Mouse (Mus musculus): ENCODE results near the gene Aamp.

DNA sequence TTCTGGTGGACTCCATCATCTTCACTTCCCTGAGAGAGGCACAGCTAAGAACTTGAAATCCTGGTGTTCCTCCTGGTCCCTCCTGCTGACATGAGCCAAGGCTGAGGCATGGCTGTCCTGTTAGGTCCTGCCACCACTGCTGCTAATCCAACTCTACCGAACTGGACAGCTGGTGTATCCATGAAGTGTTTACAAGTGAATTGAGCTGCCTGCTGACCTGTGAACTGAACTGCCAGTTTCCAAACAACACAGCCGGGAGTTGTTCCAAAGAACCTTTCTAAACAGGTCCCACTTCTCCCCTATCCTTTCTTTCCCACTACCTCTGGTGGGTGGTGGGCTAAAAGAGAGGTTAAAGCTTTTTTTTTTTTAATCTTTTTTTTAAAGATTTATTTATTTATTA lies 54.6 kb downstream of the Aamp start:
- TF ChIP-seq POLR2A (IDR thresholded peaks at IDR 0.05; ENCODE audit: extremely low read depth, insufficient read depth, low read length) (no peak), CTCF (IDR thresholded peaks at IDR 0.05; ENCODE audit: extremely low read depth, insufficient read depth, low read length) (no peak)
